Mouse (Mus musculus): ENCODE results near the gene Nfix. TPM values are rescaled to one million over a fixed set of nuclear protein-coding genes. Genes with fewer than 3 reads are reported as not detected.

The Nfix gene
- polyA plus RNA-seq, 1 experiment: 98.5 TPM

DNA sequence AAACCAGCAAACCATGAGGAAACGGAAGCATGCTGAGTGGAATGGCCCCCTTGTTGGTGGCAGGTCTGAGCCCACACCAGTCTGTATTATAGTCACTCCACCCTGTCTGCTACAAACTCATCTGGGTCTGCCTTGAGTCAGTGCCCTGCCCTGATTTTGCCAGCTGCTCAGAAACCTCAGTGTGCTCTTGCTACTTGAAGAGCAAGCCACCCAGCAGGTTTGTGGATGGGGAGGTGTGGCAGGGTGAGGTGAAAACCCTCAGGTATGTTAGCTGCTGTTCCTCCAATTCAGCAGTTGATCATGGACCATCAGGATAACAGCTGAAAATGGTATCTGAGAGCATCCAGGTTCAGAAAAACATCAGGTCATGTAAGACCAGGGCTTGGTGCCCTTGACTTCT is 132.1 kb downstream of the Nfix start:
- 61% methylated on average over 1 of the region's 1 CpGs for WGBS
- peaks cover 3% of the 10 kb centered on the region; the same call in 1 of the 2 replicates for H3K4me1 ChIP-seq (ENCODE audit: control insufficient read depth, insufficient read depth, low read length)
- H3K4me3 ChIP-seq (replicated peaks; ENCODE audit: insufficient read depth, low read depth, low read length): no peak overlapping the region
- no peak for TF ChIP-seq CTCF (IDR thresholded peaks at IDR 0.05; ENCODE audit: borderline replicate concordance, insufficient read depth, low read depth, low read length)
- TF ChIP-seq POLR2A (IDR thresholded peaks at IDR 0.05; ENCODE audit: borderline replicate concordance, insufficient read depth, low read length): no peak
- no peaks in the 10 kb centered on the region for H3K27me3 ChIP-seq (ENCODE audit: control insufficient read depth, insufficient read depth, low read length)
- peak in 1 of 2 experiments; percentile 12 for DNase-seq
- no peak overlapping the region for H3K27ac ChIP-seq (ENCODE audit: insufficient read depth, low read length)

GRCm38 (mm10) chr8:84665385-84665893 is 134.7 kb downstream of the Nfix start:
- WGBS: 0% methylated on average over 14 of the region's 14 CpGs
- Histone ChIP-seq H3K27ac (ENCODE audit: insufficient read depth, low read length) (peak overlapping the region; percentile 96), H3K4me3 (replicated peaks; ENCODE audit: insufficient read depth, low read depth, low read length) (peak overlapping the region; percentile 98), H3K27me3 (ENCODE audit: control insufficient read depth, insufficient read depth, low read length) (no peaks in the 10 kb centered on the region), H3K4me1 (ENCODE audit: control insufficient read depth, insufficient read depth, low read length) (peaks cover 3% of the 10 kb centered on the region; the same call in 1 of the 2 replicates)
- TF ChIP-seq POLR2A (IDR thresholded peaks at IDR 0.05; ENCODE audit: borderline replicate concordance, insufficient read depth, low read length): no peak
- no peak for TF ChIP-seq CTCF (IDR thresholded peaks at IDR 0.05; ENCODE audit: borderline replicate concordance, insufficient read depth, low read depth, low read length)
- no peak for DNase-seq

DNA sequence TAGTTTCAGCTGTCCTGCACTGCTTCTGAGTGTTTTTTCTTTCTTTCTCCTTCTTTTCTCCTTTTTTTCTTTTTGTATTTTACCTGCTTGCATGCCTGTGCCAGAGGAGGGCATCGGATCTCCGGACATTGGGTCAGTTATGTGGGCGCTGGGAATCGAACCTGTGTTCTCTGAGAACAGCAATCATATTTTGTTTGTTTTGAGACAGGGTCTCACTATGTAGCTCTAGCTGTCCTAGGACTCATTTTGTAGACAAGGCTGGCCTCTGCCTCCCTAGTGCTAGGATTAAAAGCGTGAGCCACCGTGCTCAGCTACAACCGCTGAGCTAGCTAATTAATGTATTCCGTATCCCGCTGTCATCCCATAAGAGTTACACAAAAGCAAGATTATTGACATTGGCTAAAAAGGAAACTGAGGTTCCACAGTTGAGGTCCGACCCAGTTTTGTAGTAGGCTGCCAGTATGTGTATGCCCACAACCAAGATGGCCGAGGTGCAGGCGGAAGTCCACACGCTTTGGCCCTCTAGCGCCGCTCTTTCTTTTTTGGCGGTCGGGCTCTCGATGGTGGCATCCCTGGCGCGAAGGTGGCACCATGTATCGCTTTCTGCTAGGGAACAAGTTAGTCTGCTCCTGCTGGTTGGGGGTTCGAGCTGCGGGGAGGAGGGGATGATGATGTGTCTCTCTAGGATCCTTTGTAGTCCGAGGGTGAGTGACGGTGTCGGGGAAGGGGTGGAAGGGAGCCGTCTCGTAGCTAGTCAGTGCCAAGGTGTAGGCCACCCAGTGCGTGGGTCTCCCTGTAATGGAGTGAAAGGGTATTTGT is 135.4 kb downstream of the Nfix start:
- TF ChIP-seq POLR2A (IDR thresholded peaks at IDR 0.05; ENCODE audit: borderline replicate concordance, insufficient read depth, low read length) (peak; percentile 65; the same call in 1 of the 2 replicates), CTCF (IDR thresholded peaks at IDR 0.05; ENCODE audit: borderline replicate concordance, insufficient read depth, low read depth, low read length) (peak; percentile 48; the same call in 1 of the 2 replicates)
- WGBS: under 1% methylated on average over 29 of the region's 29 CpGs

DNA sequence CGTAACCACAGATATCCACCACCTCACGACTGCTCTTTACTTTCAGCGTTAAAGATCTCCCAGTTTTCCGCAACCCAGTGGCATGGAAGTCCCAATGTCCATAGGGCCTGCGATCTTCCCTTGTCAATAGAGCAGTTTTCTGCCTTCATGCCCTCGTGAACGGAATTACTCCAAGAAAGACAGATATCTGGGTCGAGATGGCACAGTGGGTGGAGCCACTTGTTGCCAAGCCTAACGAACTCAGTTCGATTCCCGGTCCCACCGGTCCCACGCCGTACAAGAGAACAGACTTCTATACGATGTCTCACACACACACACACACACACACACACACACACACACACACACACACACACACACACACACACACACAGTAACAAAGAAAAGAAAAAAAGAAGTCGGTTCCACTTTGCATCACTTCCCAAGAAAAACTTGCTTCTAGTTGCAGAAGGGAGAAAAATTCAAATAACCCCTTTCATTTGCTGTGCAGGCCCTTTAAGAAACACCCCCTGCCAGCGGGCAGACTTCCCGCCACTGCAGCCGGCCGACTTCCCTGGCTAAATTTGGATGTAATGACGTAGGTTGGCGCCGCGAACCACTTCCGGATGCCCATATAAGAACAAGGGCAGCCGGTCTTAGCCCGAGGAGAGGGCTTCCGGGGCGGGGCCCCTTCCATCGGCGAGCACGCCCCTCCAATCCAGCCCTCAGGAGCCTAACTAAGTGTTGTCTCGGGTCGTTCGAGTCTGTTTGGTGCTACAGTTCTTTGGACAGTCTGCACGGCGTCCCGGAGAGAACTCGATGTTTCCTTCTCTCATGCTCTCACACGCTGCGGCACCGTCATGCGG is 136.4 kb downstream of the Nfix start:
- DNase-seq: peak; percentile 98
- WGBS: 2% methylated on average over 43 of the region's 43 CpGs
- H3K27ac ChIP-seq (ENCODE audit: insufficient read depth, low read length): peak overlapping the region; percentile 96
- TF ChIP-seq CTCF (IDR thresholded peaks at IDR 0.05; ENCODE audit: borderline replicate concordance, insufficient read depth, low read depth, low read length) (no peak), POLR2A (IDR thresholded peaks at IDR 0.05; ENCODE audit: borderline replicate concordance, insufficient read depth, low read length) (peak; percentile 74; the same call in 1 of the 2 replicates)
- no peaks in the 10 kb centered on the region for H3K27me3 ChIP-seq (ENCODE audit: control insufficient read depth, insufficient read depth, low read length)
- peak overlapping the region; percentile 98 for H3K4me3 ChIP-seq (replicated peaks; ENCODE audit: insufficient read depth, low read depth, low read length)
- peaks cover 3% of the 10 kb centered on the region; the same call in 1 of the 2 replicates for H3K4me1 ChIP-seq (ENCODE audit: control insufficient read depth, insufficient read depth, low read length)

More for the DNA sequence above, 135.4 kb downstream of the Nfix start:
- Histone ChIP-seq H3K4me3 (replicated peaks; ENCODE audit: insufficient read depth, low read depth, low read length) (peak overlapping the region; percentile 98), H3K4me1 (ENCODE audit: control insufficient read depth, insufficient read depth, low read length) (peaks cover 3% of the 10 kb centered on the region; the same call in 1 of the 2 replicates), H3K27me3 (ENCODE audit: control insufficient read depth, insufficient read depth, low read length) (no peaks in the 10 kb centered on the region), H3K27ac (ENCODE audit: insufficient read depth, low read length) (peak overlapping the region; percentile 96)
- DNase-seq: peak; percentile 87 to 91

- H3K27ac ChIP-seq (ENCODE audit: insufficient read depth, low read length): peak within 1 kb of the TSS; percentile 78
- peak within 1 kb of the TSS; percentile 66 for H3K4me3 ChIP-seq (replicated peaks; ENCODE audit: insufficient read depth, low read depth, low read length)
- peak; percentile 97 for DNase-seq
- TF ChIP-seq CTCF (IDR thresholded peaks at IDR 0.05; ENCODE audit: borderline replicate concordance, insufficient read depth, low read depth, low read length) (no peak), POLR2A (IDR thresholded peaks at IDR 0.05; ENCODE audit: borderline replicate concordance, insufficient read depth, low read length) (peak; percentile 100)
- under 1% methylated on average over 27 of the region's 27 CpGs for WGBS
- peaks cover 3% of the 10 kb centered on the region; the same call in 1 of the 2 replicates for H3K4me1 ChIP-seq (ENCODE audit: control insufficient read depth, insufficient read depth, low read length)
- H3K27me3 ChIP-seq (ENCODE audit: control insufficient read depth, insufficient read depth, low read length): no peaks in the 10 kb centered on the region
Measured at GRCm38 (mm10) chr8:84662581-84663065, 137.5 kb downstream of the Nfix start, which contains the start of gene Ier2. Gene Ier2 (minus strand): TSS chr8:84662852.

GRCm38 (mm10) chr8:84661961-84662571 is 138.1 kb downstream of the Nfix start:
- Histone ChIP-seq H3K27ac (ENCODE audit: insufficient read depth, low read length) (peak overlapping the region; percentile 48), H3K27me3 (ENCODE audit: control insufficient read depth, insufficient read depth, low read length) (no peaks in the 10 kb centered on the region), H3K4me3 (replicated peaks; ENCODE audit: insufficient read depth, low read depth, low read length) (peak overlapping the region; percentile 66), H3K4me1 (ENCODE audit: control insufficient read depth, insufficient read depth, low read length) (peaks cover 3% of the 10 kb centered on the region; the same call in 1 of the 2 replicates)
- peak in 1 of 2 experiments; percentile 52 for DNase-seq
- TF ChIP-seq CTCF (IDR thresholded peaks at IDR 0.05; ENCODE audit: borderline replicate concordance, insufficient read depth, low read depth, low read length) (no peak), POLR2A (IDR thresholded peaks at IDR 0.05; ENCODE audit: borderline replicate concordance, insufficient read depth, low read length) (no peak)
- under 1% methylated on average over 61 of the region's 61 CpGs for WGBS

Measured in cerebellum, adult 2 months (tissue).